Mouse (Mus musculus) CD4-positive, CD25-positive, alpha-beta regulatory T cell, adult 4 months (primary cell): ENCODE measurements around the gene 1700029I15Rik. TPM values are rescaled to one million over a fixed set of nuclear protein-coding genes. Genes with fewer than 3 reads are reported as not detected.

ENCODE experiments used
- ATAC-seq: one replicate; pipeline ENCODE4 v1.8.0; 2017
- polyA plus RNA-seq, 2 experiments: library from polyadenylated mRNA; unstranded; fragments of 100-300 nt; shearing (Covaris generic); gene quantifications; one replicate each; pipeline ENCODE4 v1.2.1; 2017

Gene 1700029I15Rik
- polyA plus RNA-seq, 2 experiments from 2014 or later: 4.5 to 8.1 TPM

DNA sequence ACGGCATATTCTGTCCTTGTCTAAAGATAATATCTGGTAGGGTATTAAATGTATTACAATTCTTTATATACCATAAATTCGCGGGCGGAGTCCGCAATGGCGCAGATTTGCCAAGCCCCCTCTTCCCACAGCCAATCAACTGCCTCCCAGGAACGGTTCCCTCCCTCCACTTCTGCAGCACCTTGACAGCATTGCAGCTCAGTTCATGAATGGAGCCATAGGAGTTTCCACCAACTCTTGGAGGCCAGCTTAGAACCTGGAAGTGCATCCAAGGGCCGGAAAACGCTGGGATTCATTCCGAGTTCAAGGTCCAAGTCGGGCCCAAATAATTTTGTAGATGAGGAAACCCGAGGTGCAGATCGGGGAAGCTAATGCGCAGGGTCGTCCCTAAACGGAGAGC lies 7.8 kb upstream of the 1700029I15Rik start, which contains the start of the genes Pex16 and Large2:
Gene Pex16 (plus strand): TSS at position 163 of the 400 bp plus-strand sequence.
Gene Large2 (minus strand): TSS at position 356 of the 400 bp plus-strand sequence.
- ATAC-seq: peak; percentile 29

DNA sequence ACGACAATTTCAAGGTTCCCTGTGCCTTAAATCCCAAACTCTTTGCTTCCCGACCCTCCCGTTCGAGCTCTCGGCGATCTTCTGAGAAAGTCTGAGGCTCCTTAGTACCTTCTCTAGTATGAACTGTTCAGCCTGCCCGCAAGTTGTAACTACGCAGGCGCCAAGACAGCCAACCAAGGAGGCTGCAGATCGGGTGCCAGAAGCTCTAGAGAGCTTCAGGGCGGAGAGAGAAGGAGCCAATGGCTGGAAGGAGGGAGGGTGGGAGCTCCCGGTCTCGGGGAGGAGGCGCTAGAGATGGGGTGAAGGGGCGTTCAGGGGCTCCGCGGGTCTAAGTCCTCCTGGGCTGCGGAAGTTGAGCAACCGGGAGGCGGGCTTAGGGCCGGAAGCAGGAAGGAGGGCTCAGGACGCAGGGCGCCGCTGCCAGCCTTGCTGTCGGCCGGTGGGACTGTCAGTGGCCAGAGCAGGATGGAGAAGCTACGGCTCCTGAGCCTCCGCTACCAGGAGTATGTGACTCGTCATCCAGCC lies 7.2 kb upstream of the 1700029I15Rik start:
- peak; percentile 87 for ATAC-seq

DNA sequence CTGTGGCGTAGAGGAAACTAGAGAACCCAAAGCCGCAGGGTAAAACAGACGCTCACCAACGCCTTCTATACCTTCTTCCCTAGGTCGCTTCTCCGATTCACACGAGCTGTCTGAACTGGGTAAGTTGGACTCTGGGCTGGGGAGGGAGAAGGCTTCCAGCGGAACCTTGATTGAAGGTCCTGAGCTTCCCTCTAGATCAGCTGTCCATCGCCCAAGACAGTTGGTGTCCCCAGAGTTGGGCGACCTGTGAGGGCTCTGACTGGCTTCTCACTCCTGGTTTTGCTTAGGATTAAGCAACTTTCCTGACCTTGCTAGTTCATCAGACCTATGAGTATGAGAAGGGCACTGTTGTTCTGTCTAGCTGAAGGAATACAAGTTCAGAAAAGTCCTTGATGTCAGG lies 6.5 kb upstream of the 1700029I15Rik start:
- ATAC-seq: no peak

DNA sequence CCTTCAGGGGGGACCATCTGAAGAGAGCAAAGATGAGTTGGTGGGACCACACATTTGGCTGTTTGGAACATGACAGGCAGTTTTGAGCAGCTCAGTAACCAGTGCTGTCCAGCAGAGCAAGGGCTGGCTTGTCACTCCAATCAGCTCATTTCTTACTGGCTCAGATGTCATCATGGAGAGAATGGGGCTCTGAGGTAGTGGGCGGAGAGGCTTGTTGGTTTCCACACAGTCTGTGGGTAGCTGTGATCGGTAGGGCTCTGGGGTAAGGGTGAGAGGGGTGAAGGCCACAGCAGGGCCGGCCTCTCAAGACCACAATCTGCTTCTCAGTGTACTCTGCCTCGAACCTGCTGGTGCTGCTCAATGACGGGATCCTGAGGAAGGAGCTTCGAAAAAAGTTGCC lies 6.0 kb upstream of the 1700029I15Rik start:
- ATAC-seq: no peak

DNA sequence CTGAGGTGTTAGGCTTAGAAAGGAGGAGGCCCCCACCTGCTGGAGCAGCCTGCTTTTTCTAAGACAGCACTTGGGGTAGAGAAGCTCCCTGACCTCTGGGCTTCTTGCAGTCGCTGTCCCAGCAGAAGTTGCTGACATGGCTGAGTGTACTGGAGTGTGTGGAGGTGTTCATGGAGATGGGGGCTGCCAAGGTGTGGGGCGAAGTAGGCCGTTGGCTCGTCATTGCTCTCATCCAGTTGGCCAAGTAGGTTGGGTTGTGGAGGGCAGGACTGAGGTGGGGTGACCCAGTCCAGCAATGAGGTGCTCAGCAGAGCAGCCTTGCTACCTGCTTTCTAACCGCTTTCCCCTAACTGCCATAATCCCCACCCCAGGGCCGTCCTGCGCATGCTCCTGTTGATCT lies 5.0 kb upstream of the 1700029I15Rik start:
- ATAC-seq: no peak

DNA sequence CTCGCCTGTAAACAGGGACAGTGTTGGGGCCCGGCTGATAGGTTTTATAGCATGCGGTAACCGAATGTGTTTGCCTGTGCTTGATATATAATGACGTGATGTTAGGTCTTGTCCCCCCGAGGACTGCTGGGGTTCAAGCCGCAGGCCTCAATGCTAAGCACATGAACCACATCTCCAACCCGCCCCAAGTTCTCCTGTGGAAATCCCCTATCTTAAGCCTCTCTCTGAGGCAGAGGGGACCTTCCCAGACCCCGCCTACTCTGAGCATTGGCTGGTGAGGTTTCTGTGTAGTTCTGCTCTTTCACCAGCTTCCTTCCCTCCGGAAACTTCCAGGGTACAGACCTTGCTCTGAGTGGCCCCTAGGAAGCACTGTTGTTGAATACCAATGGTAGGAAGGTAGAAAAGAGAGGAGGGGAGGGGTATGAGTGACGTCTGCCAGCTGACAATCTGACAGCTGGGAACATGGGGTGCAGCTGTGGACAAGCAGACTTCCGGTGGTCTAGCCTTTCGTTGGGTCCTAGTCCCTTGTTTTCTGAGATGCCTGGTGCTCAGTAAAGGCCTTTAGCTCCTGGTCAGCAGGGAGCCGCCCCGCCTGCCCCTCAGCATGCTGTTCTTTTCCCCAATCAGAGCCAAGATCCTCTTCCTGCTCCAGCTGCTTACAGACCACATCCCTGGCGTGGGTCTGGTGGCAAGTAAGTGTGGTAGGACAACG lies 2.4 kb upstream of the 1700029I15Rik start:
- ATAC-seq: peak; percentile 49

DNA sequence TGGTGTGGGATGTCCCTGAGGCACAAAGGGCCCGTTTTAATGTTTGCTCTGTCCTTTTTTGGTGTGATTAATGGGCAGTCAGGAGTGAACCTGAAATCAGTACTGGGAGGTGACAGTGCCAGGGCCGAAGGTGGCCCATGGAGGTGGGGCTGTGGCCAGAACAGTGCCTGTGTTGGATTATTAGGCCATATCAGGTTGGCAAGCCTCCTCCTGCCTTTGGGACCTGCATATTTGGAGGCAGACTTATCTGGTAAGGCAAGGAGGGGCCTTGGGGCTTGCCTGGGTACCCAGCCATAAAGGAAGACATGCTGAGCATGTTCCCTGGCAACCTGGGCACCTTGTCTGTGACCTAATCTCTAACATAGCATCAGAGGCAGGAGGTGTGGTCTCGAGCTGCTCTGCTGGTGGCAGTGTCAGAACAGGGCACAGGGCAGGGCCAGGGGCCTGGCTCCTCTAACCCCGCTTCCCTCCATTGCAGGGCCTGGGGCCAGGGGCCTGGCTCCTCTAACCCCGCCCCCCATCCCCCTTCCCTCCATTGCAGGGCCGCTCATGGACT lies 1.8 kb upstream of the 1700029I15Rik start:
- no peak for ATAC-seq

DNA sequence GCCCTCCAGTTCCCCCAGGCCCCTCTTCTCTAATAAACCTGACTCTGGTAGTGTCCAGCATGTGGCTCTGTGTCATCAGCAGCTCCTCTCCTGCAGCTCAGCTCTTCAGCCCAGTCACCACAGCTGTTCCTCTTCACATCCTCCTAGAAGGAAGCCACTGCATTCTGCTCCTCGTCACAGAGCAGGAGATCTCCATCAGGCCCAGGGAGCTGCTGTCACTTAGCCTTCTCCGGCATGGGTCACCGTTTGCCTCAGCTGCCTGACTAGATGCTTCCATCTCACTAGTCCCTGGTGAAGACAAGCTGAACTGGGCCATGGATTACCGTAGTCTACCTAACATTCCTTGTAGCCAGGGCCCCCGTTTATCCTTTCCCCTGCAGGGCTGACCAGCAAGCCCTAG lies 1.2 kb upstream of the 1700029I15Rik start:
- no peak for ATAC-seq

DNA sequence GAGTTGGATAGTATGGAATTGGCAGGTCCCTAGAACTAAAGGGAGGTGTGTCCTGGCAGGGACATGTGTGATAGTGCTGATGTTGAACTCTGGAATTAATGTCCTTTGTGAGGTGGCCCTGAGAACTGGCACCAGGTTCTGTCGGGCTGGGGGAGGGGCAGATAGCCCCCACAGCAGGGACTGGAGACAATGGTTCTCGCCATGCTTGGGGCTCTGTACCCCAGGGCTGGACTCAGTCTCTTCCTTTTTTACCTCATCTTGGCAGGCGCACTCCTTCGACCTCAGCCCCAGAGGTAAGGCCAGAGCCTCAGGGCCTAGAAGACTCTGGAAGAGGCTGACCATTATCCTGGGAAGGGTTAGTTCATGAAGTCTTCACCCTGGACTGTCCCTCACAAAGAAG lies 421 bp downstream of the 1700029I15Rik start:
- ATAC-seq: no peak

DNA sequence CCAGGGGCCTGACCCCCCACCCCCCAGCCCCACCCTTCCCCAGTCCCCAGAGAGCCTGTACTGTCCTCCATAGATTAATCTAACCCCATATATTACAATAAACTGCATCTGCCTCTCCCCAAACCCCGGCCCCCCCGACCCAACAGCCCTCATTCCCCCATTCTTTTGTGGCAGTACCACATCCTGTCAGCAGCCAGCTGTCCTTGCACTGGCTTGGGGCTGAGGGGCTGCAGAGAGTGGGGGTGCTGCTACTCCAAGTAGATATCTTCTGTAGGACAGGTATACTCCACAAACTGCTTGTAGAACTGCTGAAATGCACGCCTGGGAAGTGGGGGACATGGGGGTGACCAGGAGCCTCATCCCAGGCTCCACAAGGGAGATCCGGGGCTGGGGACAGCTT lies 1.8 kb downstream of the 1700029I15Rik start:
- ATAC-seq: no peak

DNA sequence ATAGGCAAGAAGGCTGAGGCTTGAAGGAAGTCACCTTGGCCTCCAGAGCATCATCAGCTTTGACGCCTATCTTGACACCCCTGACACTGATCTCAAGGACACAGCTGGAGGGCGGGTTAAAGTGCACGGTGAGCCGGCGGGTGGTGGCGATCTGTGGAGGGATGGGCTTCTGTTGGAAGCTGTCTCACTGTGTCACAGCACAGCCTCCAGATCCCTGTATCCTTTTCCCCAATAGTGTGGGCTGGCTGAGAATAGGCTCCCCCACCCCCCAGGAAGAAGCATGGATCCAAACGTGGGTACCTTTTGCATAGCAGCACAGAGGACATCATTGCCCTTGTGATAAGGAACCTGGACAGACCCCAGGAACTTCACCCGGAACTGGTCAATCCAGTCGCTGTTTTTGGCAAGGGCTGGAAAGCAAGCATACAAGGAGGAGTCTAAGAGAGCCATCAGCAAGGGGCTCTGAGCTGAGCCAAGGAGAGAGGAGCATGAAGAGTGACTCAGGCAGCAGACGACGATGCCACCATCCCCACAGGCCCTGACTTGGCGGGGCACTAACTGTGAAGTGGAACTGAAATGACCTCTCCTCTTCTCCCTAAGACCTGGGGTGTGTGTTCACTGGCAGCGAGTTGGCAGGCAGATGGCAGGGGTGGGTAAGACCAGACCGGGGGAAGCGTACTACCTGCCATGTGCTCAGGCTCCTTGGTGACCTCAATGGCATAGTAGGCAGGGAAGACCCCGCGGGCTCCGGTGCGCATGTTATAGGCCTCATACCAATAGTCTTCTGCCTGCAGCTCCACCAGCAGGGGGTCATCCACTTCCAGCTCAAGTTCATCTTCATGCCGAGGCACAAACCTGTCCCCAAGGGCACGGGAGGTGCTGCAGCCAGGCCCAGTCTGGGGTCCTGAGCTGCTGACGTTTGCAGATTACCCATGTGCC lies 3.0 kb downstream of the 1700029I15Rik start:
- no peak for ATAC-seq

DNA sequence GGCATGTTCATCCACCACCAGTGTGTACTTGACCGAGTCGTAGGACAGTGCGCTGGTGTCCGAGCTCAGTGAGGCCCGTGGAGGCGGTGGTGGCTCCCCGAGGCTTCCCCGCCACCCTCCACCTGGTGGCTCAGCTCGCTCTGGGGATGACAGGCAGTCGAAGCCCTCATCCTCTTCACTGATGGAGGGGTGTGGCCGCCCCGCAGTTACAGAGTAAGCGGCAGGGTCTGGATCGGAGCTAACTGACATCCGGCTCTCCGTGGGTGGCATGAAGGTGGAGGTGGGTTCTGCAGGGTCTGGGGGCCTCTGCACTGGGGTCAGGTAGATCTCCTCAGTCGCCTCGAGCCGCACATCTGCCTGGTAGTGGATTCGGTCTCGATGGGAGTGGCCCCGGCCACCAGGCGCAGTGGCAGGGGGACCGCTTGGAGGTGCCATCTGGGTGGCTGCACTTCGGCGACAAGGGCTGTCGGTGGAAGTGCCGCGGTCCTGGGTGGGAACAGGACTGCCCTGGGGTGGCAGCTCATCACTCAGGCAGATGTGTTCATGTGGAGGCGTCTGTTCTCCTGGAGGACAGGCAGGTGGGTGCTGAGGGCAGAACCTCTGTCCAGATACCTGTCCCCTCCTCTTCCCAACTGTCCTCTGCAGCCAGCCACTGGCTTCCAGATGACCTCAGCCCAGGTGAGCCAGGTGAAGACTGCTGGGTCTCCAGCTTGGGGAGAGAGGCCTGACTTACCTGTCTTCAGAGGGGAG lies 4.7 kb downstream of the 1700029I15Rik start:
- ATAC-seq: no peak

DNA sequence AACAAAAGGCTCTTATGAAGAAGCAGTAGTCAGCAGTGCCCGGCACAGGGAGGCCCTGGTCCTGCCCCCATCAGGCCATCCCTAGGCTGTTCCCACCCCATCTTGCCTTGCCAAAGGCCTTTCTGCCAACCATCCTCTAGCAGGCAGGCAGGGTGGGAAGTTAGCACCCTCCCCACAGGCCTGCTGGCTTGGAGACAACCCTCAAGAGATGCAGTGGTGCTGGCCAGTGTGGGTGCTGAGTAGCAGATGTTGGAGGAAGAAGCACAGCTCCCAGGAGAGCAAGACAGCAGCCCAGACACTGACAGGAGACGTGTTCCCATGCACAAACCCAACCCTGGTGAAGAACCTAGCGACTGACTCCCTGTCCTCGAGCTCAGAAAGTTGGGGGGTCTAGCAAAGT lies 5.3 kb downstream of the 1700029I15Rik start:
- no peak for ATAC-seq

DNA sequence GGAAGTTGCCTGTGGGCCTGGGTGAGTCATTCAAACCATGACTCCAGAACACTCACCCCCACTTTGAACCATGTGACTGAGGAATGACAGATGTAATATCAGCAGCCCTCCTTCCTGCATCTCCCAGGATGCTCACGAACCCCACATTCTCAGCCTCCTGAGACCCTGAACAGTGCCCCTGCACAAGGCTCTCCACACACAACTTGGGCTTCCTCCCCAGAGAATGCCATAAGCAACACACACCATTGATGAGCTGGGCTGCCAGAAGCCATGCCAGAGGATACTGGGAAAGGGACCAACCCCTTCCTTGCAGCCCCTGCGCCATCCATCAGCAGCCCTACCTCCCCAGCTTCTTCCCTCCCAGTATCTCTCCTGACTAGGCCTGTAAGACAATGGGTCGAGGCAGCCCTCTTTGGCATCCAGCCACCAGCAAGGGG lies 5.8 kb downstream of the 1700029I15Rik start:
- no peak for ATAC-seq

DNA sequence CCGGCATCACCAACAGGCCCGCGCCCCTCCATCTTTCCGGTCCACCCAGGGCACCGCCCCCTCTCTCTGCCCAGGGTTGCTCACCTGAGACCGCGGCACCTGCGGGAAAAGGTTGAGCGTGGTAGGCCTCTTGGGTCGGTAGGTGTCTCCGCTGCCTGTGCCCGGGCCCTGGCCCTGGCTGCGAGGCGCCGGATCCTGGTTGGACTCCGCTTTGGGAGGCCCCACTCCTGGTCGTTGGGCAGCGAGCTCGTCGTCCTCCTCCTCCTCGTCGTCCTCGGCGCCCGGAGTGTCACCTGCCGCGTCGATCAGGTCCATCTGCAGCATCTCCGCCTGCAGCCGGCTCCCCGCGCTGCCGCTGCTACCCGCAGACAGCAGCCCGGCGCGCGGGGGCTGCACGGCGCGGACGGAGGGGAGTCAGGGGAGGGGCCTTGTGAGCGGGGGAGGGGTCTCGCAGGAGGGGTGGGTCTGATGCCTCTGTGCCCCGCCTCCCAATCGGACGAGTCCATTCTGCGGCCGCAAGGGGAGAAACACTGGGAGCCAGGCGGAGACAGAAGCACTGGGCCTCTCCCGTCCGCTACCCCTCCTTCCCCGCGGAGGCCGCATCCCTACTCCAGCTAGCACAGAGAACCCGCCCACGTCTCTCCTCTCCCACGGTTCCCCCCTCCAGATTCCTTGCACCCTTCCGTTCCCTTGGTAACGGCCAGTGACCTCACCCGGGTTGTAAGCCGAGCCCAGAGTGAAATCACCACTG lies 6.7 kb downstream of the 1700029I15Rik start:
- ATAC-seq: peak; percentile 55

DNA sequence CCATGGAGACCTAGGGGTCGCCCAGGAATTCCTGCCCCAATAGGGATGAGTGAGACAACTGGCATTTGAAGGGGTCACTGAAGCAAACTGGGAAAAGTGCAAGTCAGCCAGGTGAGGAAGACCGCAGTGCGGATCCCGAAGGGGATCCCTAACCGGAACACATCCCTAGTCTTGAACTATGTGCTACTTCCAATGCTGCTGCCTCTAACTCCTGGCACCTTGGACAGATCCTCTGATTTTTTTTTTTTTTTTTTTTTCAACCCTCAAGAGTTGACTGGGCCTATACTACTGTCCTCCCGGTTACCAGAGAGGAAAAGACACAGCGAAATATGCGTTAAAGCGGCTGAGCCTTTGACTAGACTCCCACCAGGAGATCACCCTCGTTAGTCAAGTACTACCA lies 7.3 kb downstream of the 1700029I15Rik start:
- no peak for ATAC-seq

DNA sequence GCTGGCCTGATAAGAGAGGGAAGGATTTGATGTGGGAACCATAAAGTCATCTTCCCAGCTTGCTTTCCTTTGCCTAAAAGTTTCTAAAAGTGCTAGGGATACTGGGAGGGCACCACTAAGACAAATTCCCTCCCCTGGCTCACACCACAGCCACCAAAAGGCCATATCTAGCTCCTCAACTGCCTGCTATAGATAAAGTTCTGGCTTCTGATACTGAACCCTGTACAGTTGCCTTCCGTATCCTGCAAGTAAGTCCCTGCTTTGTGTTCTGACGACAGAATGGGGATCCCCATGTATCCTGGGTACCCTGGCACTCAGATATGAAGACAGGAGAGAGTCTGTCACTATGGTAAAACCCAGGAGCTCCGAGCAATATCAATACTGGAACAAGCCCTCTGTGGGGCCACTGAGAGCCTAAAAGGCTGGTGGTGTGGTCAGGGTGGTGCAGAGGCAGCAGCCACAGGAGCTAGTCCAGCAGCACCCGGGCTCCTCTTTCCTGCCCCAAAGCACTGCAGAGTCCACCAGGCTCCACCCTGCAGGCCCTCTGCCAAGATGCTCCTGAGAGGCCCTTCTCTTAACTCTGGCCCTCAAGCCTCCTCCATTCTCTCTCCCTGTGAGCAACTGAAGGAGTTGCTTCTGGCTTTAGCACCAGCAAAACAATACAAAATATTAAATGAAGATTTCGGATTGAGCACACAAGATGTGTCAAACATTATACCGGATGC lies 8.0 kb downstream of the 1700029I15Rik start:
- ATAC-seq: no peak

DNA sequence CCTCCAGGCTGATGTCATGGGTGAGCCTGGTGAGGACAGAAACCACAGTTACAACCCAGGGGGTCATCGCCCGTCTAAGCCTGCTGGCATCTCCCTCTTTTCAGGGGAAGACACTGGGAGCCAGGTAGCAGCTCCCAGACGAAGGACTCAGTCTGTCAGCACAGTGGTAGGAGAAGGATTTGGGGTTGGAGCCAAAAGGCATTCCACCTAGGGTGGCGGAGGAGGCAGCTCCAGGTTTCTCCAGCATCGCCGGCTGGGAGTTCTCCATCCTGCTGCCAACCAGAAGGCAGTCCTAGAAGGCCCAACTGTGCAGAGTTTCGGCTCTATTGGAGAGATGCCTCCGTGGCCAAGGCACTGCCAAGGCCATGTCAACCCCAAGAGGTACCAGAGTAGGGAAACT lies 8.8 kb downstream of the 1700029I15Rik start:
- ATAC-seq: no peak

DNA sequence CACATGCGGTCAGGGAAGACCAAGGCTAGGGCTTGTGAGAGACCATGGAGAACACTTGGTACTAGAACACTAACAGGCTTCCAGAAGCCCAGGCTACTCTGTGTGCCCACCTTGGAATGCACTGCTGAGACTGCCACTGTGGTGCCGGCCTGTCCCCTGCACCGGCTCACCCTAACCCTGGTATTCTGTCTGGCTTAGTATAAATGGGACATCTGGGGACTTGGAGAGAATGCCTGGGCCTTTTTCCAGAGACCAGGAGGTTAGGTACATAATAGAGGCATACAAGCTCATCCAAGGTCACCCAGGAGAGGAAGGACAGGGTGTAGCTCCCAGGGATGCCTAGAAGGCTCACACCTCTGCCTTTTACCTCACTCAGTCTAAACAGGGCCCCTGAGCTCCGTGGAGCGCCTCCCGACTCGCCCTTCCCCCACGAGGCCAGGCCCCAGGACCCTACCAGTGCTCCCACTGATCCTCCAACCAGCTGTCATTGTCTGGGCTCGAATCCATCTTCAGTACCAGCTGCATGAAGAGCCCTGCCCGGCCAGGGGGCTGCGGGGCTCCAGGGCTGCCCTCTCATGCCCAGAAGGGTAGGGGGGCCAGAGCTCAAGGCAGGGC lies 9.5 kb downstream of the 1700029I15Rik start:
- no peak for ATAC-seq
